Mouse (Mus musculus): ENCODE results near the gene Mbnl1. TPM values are rescaled to one million over a fixed set of nuclear protein-coding genes. Genes with fewer than 3 reads are reported as not detected.

Mbnl1 gene
- polyA plus RNA-seq, 1 experiment, result 191 TPM

DNA sequence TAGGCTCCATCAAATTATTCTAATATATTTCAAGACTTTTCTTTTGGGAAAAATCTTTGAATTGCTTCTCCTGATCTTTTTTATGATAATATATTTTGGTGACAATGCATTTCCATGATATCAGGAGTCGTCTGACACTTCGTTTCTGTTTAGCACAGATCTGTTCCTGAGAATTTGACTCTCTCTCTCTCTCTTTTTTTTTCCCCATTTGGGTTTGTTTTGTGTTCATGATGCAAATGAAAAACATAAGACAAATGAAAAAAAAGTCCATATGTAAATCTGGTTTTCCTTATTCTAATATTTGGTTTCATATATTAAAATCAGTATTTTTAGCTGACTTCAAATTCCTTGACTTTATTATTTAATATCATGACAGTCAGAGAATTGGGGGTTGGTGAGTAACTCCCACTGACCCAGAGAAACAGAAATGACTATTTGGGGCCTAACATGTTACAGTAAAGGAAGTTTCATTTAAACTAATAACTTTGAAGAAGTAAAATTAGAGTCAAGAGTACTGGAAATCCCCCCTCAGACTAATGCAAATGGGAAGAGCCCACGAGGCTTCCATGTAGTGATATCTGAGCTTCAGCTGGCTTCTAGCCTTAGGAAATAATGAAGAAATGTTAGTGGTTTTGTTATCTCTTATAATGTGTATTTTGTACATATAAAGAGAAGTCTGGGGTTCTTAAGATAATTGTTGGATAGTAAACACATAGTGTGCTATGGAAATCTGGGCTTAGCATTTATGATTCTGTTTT is 65.8 kb downstream of the Mbnl1 start:
- TF ChIP-seq CTCF (IDR thresholded peaks at IDR 0.05; ENCODE audit: borderline replicate concordance, insufficient read depth, low read length), result no peak
- TF ChIP-seq POLR2A (IDR thresholded peaks at IDR 0.05; ENCODE audit: low read depth, low read length), result no peak
- H3K27ac ChIP-seq (ENCODE audit: insufficient read depth, low read length), result no peak overlapping the region
- H3K4me3 ChIP-seq (ENCODE audit: insufficient read depth, low read length), result no peak overlapping the region
- peaks cover 3% of the 10 kb centered on the region; the same call in 1 of the 2 replicates for H3K4me1 ChIP-seq (ENCODE audit: control insufficient read depth, insufficient read depth, low read length)

DNA sequence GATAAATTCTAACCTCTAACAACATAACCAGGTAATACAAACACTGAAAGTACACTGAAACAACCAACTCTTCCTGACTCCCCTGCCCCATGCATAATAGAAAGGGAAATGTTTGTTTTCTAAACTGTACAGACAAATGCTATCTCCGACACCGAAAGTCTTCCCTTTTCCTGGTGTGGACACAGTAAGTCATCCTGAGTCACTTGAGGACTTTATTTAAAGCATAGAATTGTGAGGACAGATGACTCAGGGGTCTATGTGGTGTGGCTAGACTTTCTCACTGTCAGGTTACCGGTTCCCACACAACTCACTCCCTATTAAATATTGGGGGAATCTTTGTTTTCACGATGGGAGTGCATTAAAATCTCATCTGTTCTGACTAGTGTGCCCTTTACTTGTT is 68.5 kb downstream of the Mbnl1 start:
- no peak overlapping the region for H3K27ac ChIP-seq (ENCODE audit: insufficient read depth, low read length)
- 0 out of 2 replicates have a peak, but pooled peaks cover 3% of the 10 kb centered on the region for H3K4me1 ChIP-seq (ENCODE audit: control insufficient read depth, insufficient read depth, low read length)
- H3K4me3 ChIP-seq (ENCODE audit: insufficient read depth, low read length), result no peak overlapping the region
- TF ChIP-seq CTCF (IDR thresholded peaks at IDR 0.05; ENCODE audit: borderline replicate concordance, insufficient read depth, low read length) (no peak), POLR2A (IDR thresholded peaks at IDR 0.05; ENCODE audit: low read depth, low read length) (no peak)

DNA sequence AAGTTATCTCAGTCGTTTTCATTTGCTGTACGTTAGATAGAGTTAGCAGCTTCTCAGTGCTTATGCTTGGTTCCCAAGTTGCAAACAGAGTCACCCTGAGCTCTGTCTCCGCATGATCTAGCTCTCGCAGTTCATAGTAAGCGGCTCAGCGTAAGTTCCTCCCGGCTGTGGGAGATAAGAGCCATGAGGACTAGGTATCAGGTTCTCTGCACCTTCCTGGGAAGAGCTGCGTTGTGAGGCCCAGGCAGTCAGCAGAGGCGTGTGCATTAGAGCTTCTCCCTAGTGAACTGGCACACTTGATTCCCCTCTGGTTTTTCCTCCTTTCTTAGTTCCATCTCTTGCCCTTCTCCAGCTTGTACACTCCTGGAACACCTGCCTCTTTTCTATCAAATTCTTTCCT is 73.6 kb downstream of the Mbnl1 start:
- Histone ChIP-seq H3K4me3 (ENCODE audit: insufficient read depth, low read length) (no peak overlapping the region), H3K27ac (ENCODE audit: insufficient read depth, low read length) (no peak overlapping the region), H3K4me1 (ENCODE audit: control insufficient read depth, insufficient read depth, low read length) (no peaks in the 10 kb centered on the region)
- TF ChIP-seq CTCF (IDR thresholded peaks at IDR 0.05; ENCODE audit: borderline replicate concordance, insufficient read depth, low read length) (no peak), POLR2A (IDR thresholded peaks at IDR 0.05; ENCODE audit: low read depth, low read length) (no peak)

DNA sequence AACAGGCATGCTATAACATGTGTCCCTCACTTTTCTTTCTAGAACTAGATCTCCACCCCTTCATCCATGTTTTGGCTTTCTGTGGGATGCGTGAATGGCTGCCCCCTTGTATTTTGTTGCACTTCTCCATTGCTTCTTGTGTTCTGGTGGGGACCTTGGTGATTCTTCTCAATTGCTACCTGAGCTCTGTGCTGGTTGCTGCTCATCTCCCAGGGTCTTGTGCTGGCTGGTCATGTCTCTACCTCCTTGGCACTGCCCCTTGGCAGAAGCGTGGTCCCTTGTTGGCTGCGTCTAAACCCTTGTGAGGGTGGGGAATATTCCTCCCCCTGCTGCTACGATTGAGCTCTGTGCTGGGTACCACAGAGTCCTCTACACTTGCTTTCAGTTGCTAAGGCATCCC is 74.3 kb downstream of the Mbnl1 start:
- H3K27ac ChIP-seq (ENCODE audit: insufficient read depth, low read length), result no peak overlapping the region
- H3K4me3 ChIP-seq (ENCODE audit: insufficient read depth, low read length), result no peak overlapping the region
- H3K4me1 ChIP-seq (ENCODE audit: control insufficient read depth, insufficient read depth, low read length), result no peaks in the 10 kb centered on the region
- TF ChIP-seq POLR2A (IDR thresholded peaks at IDR 0.05; ENCODE audit: low read depth, low read length) (no peak), CTCF (IDR thresholded peaks at IDR 0.05; ENCODE audit: borderline replicate concordance, insufficient read depth, low read length) (no peak)

DNA sequence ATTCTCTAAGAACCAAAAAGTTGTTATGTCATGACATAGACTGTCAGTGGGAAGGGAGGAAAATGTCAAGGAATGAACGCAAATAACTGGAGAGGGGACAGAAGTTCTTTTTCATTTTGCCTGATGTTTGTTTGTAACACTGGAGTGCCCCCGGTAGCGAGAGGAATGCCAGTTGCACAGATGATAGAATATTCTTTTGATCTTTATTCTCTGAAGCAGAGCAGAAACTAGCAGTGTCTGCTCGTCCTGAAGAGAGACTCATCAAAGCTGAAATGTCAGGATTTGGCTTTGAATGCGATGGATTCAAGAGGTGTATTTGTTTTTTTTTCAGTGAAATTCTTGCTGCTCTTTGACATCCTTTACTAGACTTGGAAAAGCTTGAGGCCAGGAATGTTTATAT is 77.9 kb downstream of the Mbnl1 start:
- Histone ChIP-seq H3K4me1 (ENCODE audit: control insufficient read depth, insufficient read depth, low read length) (no peaks in the 10 kb centered on the region), H3K27ac (ENCODE audit: insufficient read depth, low read length) (no peak overlapping the region)
- TF ChIP-seq POLR2A (IDR thresholded peaks at IDR 0.05; ENCODE audit: low read depth, low read length) (no peak), CTCF (IDR thresholded peaks at IDR 0.05; ENCODE audit: borderline replicate concordance, insufficient read depth, low read length) (no peak)

DNA sequence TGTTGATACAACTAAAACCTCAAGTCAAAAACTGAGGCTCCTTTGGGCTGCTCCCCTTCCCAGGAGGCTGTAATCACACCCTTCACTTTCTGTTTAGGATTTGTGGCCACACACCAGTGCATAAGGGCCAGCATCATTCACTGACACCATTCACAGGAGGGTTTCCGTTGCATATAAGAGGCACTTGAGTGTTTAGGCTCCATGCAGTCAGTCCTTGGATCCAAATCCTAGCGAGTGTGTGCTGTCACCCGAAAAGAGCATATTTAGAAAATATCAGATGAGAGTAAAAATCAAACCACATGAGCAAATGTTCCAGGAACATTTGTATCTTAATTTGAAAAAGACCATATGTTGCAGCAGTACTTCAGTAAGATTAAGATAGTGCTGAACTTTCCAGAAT is 79.0 kb downstream of the Mbnl1 start:
- Histone ChIP-seq H3K4me3 (ENCODE audit: insufficient read depth, low read length) (no peak overlapping the region), H3K4me1 (ENCODE audit: control insufficient read depth, insufficient read depth, low read length) (no peaks in the 10 kb centered on the region), H3K27ac (ENCODE audit: insufficient read depth, low read length) (no peak overlapping the region)
- TF ChIP-seq POLR2A (IDR thresholded peaks at IDR 0.05; ENCODE audit: low read depth, low read length) (no peak), CTCF (IDR thresholded peaks at IDR 0.05; ENCODE audit: borderline replicate concordance, insufficient read depth, low read length) (no peak)

More for the DNA sequence above, 77.9 kb downstream of the Mbnl1 start:
- no peak overlapping the region for H3K4me3 ChIP-seq (ENCODE audit: insufficient read depth, low read length)

DNA sequence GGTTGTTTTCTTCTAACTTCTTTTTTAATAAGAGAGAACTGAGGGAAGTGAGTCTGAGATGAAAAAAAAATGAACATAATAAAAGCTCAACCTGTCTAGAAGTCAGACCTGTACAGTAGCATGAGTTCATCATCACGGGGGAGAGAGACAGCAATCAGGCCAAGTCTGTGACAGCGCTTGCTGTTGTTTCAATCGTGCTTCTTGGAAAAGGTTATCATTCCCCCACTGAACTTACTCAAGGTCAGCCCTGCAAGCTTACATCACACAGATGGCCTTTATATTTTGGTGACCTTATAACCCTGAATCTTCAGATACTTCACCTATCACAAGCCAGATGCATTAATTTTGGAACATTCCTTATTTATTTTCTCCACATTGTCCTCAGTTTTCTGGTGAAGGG is 80.4 kb downstream of the Mbnl1 start:
- H3K4me3 ChIP-seq (ENCODE audit: insufficient read depth, low read length), result no peak overlapping the region
- no peaks in the 10 kb centered on the region for H3K4me1 ChIP-seq (ENCODE audit: control insufficient read depth, insufficient read depth, low read length)
- H3K27ac ChIP-seq (ENCODE audit: insufficient read depth, low read length), result no peak overlapping the region
- TF ChIP-seq CTCF (IDR thresholded peaks at IDR 0.05; ENCODE audit: borderline replicate concordance, insufficient read depth, low read length) (no peak), POLR2A (IDR thresholded peaks at IDR 0.05; ENCODE audit: low read depth, low read length) (no peak)

DNA sequence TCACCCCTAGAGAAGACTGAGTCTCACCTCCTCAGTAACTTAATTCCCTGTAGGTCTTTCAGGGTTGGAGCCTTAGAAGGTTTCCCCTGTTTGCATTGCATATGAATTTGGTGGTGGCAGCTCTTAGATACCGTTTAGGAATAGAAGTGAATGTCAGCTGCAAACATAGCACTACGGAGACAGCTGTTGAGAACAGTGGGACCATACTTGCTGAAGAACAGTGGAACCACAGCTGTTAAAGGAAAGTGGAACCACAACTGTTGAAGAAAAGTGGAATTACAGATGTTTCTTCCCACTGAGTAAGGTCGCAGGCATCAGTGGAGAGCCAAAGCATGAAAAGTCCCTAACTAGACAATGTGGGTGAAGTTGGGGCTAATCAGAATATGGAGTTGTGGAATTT is 84.0 kb downstream of the Mbnl1 start:
- H3K4me3 ChIP-seq (ENCODE audit: insufficient read depth, low read length), result no peak overlapping the region
- H3K27ac ChIP-seq (ENCODE audit: insufficient read depth, low read length), result no peak overlapping the region
- TF ChIP-seq CTCF (IDR thresholded peaks at IDR 0.05; ENCODE audit: borderline replicate concordance, insufficient read depth, low read length) (no peak), POLR2A (IDR thresholded peaks at IDR 0.05; ENCODE audit: low read depth, low read length) (no peak)
- no peaks in the 10 kb centered on the region; the same call in 1 of the 2 replicates for H3K4me1 ChIP-seq (ENCODE audit: control insufficient read depth, insufficient read depth, low read length)

DNA sequence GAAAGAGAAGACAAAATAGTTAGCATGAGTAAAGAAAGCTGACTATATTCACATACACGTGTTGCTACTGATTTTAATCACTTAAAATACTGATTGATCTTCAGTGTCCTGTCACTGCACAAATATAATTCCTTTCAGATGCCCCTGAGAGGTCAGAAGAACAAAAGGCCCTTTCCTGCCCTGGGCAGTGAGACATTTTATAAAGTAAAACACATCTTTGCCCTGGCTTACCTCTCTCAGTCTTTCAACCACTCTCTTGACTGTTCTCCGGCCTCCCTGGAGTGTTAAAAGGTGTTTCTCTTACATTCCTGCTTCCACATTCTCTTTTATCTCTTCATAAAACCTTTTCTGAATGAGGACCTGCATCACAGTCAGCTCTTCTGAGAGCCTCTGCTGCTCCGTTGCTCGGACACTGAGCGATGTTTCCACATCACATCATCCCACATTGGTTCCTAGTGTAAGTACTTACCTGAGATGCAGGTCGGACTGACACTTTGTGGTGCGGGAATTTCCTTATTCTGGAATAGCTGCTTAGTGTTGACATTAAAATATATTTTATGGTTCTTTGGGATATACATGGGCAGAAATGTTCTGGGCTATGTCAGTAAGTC is 85.7 kb downstream of the Mbnl1 start:
- H3K4me3 ChIP-seq (ENCODE audit: insufficient read depth, low read length), result no peak overlapping the region
- H3K4me1 ChIP-seq (ENCODE audit: control insufficient read depth, insufficient read depth, low read length), result no peaks in the 10 kb centered on the region; the same call in 1 of the 2 replicates
- H3K27ac ChIP-seq (ENCODE audit: insufficient read depth, low read length), result no peak overlapping the region
- TF ChIP-seq POLR2A (IDR thresholded peaks at IDR 0.05; ENCODE audit: low read depth, low read length) (no peak), CTCF (IDR thresholded peaks at IDR 0.05; ENCODE audit: borderline replicate concordance, insufficient read depth, low read length) (no peak)

DNA sequence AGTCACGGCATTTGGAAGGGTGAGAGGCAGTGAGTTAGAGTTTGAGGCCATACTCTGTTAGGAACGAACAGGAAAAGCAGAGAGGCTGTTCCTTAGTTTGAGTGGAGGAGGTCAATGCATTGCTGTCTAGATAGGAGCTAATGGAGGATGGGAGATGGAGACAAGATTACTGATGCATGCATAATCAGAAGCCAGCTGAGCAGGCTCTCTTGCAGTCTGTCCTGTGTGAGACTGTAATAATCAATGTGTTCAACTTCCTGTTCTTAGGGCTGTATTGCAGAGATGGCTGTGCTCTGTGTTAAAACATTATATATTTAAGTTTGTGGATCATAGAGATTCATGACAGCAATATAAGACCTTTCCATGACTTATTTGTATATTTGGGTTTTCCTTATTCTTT is 87.1 kb downstream of the Mbnl1 start:
- Histone ChIP-seq H3K27ac (ENCODE audit: insufficient read depth, low read length) (no peak overlapping the region), H3K4me3 (ENCODE audit: insufficient read depth, low read length) (no peak overlapping the region), H3K4me1 (ENCODE audit: control insufficient read depth, insufficient read depth, low read length) (peaks cover 5% of the 10 kb centered on the region; the same call in 1 of the 2 replicates)
- TF ChIP-seq POLR2A (IDR thresholded peaks at IDR 0.05; ENCODE audit: low read depth, low read length), result no peak
- TF ChIP-seq CTCF (IDR thresholded peaks at IDR 0.05; ENCODE audit: borderline replicate concordance, insufficient read depth, low read length), result no peak

Data from embryonic fibroblast, embryonic 13.5 days (primary cell).